Mouse (Mus musculus) cerebellum, postnatal 10 days (tissue): ENCODE measurements around the gene Serpinb6c.
"Not testable (repeated sequence)": the region's sequence is repeated elsewhere in the genome, so short reads cannot be mapped to it uniquely, and the experiment has no call there.

Experiments
- DNase-seq, 2 experiments: peaks; one replicate each; pipeline ENCODE4 v3.0.0; 2021; ENCODE audit warnings: mixed read lengths in 2 of 2

The Serpinb6c gene

DNA sequence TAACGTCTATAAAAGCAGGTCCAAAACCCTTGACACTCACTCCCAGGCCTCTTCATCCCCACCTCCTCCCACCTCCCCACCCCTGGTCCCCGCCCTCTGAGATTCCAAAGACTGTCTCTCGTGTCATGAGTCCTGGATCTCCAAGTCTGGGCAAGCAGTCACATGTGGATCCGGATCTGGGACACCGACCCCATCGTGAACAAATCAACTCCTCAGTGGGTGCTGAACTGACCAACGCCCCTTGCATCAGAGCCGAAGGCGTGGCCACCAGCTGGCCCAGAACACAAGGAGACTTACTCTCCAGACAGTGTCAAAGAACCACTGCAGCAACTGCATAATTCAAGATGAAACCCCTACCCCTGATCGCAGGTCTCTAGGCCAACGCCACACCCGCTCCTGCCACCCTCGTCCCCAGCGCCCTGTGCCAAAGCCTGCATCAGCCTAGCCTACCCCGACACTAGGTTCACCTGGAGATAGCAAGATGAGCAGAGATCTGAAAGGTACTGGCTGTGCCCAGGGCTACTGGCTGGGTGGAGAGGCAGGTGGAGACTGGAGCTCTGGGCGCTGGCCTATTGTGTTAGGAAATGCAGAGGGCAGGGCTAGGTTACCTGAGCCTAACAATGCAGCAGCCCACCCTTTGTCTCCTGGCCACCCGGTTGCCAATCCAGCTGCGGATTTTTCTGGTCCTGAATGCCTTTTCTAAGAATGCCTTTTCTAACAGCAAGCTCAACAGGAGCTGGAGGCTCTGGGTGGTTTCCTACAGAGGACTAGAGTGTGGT is at the start of gene Serpinb6c:
Gene Serpinb6c, minus strand, starts transcription at position 533 of the 779 bp plus-strand sequence.
- no peak for DNase-seq

DNA sequence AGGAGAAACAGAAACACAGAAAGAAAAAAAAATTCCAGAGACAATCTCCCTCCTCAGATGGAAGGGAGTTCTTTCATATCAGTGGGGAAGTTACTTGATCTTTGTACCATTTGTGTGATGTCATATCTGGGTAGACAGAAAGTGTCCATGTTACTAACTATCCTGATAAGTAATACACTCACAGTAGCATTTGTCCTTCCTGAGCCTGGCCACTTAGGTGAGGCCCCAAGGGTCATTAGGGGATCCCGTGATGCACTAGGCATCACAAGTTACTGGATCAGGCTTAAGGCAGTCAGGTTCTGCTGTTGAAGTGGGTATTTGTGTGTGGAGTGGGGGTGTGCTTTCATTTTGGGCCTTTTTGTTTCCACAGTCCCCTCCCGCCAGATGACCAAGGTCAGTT is 47.4 kb upstream of the Serpinb6c start:
- DNase-seq: no peak

DNA sequence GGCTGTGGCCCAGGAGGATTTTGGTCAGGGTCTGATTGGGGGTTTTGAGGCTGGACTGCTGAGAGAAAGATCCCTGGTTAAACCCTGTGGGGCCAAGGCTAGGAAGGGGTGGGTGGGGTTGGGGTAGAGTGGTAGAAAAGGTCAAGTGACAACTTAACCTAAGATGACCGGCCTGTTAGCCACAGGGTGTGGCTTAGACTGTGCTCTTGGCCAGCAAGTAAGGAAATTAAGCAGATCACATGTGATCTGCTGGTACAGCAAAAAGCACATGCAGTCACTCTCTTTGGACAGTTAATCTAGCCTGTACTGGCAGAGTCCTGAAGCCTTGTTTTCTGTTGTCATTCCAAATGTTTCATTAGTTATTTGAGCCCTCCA is 46.6 kb upstream of the Serpinb6c start:
- DNase-seq: no peak

DNA sequence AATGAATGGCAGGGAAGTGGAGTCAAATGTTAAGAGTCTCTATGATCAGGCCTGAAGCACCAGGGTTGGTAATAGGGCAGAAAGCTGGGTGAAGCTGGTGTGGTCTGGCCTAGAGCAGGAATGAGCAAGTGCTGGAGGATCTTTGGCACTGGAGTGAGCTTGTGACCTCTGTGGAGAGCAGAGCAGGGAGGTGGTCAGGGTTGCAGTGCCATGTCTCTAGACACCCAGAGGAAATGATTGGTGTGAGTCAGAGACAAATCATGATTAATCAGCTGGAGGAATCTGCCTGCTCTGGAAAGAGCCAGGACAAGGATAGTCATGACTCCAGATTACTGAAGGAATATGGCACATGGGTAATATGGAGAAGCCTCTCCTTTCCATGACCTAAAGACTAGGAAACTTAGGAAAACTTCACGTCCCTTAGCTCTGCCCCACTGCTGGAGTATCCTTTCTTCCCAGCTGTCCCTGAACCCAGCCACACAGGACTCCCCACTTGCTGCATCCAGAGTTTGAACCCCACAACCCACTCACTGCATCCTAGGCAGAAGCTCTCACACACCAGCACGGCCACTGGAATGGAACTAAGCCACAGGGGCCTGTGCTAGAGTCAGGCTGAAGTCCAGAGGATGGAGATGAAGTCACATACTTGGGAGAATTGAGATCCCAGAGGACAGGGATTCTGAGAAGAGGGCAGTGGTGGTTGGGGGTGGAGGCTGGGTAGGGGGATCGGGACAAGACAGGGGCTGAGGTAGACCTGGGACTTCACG is 46.0 kb upstream of the Serpinb6c start:
- DNase-seq: no peak

DNA sequence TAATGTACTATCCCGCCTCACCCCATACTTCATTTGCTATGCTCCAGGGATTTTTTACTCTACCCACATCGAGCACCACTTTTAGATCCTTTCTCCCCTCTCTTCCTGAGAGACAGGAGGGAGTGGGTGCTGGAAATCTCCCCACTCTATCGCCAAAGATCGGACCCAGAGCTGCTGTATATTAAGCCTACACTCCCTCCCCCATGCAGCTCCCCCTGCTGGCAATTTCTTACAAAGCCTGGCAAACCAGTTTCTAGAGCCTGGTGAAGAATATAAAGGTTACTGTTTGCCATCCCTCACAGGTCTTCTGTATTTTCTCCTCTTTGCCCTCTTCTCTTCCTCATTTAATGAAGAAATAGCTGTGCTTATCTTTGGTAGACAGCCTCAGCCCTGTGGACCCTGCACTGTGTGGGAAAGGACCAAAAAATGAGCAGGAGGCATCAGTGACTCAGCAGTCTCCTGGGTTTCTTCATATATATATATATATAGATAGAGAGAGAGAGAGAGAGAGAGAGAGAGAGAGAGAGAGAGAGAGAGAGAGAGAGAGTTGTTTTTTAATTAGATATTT is 36.8 kb upstream of the Serpinb6c start:
- peak; percentile 47 to 51 for DNase-seq

DNA sequence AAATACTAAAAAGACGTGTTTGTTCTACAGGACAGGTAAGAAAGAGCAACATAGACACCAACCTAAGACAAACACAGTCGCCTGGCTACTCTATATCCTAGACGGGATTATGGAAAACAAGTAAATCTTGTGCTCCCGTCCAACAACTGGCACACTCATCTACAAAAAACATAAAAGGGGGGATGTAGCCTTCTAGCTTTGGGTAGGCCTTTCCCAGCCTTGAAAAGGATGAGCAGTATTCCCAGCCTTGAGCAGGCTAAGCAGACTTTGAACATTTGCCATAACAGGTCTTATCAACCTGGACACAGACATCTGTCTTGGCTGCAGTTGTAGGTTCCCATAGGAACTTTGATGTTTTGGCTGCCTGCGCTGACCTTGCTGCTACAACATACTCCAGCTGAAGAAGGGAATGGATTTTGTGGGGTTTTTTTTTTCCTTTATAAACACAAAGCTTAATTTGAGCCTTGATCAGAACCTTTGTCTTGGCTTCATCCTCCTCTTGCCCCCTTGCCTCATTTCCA is 35.8 kb upstream of the Serpinb6c start:
- DNase-seq: no peak

DNA sequence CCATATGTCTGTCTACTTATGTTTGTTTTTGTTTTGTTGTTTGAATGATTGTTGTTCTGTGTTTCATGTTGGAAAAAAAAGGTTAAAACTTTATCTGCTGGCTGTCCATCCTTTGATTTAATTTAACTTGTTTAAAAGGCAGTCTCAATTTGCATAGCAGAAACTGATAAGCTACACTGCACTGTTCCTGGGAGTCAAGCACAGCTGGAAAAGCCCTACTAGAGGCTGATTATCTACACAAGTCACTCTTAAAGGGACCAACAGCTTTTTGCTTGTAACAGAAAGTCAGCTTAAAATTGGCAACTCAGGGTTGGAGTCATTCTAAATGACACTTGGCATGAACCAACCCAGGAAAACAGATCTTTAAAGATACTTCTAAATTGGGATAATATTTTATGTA is 32.1 kb upstream of the Serpinb6c start:
- DNase-seq: not testable (repeated sequence)

DNA sequence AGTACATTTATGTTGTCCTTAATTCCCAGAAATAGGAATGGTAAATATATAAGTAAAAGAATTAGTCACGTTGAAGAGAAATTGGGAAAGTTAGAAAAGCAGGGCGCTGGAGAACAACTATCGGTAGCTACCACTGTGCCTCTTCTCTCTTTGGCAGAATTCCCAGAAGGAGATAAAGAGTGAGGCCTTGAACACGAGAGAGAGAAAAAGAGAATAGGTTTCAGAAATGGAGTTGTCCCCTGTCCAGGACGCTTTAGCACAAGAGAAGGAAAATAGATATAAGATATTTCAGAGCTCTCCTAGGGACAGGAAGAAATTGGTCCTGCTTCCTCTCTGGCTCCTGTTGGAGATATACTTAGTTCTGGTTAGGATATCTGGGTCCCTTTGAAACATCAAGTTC is 31.6 kb upstream of the Serpinb6c start:
- DNase-seq: no peak

DNA sequence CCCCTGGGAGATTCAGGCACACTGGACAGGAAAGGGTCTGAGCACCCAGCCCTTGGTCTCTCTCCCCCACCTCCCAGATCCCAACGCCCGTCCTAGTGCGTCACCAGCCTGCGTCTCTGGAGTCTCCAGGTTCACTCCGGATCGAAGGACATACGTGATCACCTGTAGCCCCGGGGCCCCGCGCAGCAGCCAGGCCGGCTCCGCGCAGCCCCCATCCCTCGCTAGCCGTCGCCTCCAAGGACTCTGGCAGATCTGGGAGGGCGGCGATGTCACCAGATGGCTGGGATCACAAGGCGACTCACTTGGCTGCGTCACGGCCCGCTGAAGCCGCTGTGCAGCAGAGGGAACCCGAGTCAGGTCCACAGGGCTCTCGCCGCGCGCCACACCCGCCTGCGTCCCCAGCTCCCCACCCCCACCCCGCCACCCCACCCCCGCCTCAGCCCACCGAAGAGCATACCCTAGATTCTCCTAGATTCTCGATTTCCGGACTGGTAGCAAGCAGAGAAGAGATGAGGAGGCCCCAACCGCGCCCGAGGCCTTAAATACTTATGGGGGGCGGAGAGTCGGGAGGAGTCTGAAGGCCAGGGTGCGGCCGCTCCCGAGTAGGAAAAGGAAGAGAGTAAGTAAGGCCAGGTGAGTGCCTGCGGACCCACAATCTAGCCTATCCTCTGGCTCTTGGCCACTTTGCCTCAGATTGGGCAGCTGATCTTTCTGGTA is 30.1 kb upstream of the Serpinb6c start:
- peak; percentile 74 to 81 for DNase-seq

DNA sequence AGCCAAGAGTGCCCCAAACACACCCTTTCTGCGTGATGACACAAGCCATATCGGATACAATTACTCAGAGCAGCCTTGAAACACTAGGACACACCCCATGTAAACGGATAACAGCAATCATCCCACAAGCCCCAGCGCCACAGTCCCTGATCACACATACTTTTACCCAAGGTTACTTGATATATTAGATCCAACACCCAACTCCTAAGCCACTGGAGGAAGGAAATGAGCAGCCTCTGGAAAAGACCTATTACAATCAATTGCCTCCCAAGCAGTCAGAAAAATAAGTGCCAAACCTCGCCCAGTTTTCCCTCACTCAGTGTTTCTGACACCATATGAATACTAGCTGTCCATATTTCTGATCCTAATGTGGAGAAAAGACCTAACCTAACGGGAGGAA is 29.2 kb upstream of the Serpinb6c start:
- no peak for DNase-seq

DNA sequence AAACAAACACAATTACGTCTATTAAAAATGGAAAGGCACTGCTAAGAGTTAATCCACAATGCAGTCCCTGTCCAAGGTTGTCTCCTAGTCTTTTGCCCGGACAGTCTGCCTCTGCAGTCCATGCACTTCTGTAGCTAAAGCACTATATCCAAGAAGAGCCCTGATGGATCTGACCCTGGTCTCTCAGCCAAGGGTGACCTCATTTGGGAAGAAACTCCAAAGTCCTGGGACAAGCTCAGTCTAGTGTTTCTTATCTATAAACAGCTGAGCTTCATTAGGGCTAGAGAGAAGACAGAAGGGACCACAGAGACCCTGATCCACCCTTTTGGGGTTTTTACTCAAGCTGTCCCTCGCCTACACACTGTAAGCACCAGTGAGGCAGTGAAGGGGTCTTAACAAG is 25.4 kb upstream of the Serpinb6c start:
- no peak for DNase-seq

DNA sequence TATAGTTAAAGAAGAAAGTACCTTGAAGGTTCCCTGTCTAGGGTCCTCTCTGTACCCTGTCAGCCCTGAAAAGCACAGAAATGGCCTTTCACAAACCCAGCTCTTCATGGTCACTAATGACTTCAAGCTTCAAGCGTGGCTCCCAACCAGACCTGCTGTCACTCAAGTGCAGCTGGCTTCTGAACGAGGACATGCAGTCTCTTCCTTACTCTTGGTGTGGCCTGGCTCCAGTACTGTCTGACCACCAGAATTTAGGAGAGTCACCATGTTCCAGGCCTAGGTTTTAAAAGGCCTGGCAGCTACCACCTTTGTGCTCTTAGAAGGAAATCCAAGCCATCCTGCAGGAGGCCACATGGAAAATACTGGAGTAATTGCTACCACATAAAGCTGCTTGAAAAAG is 24.8 kb upstream of the Serpinb6c start:
- DNase-seq: no peak

DNA sequence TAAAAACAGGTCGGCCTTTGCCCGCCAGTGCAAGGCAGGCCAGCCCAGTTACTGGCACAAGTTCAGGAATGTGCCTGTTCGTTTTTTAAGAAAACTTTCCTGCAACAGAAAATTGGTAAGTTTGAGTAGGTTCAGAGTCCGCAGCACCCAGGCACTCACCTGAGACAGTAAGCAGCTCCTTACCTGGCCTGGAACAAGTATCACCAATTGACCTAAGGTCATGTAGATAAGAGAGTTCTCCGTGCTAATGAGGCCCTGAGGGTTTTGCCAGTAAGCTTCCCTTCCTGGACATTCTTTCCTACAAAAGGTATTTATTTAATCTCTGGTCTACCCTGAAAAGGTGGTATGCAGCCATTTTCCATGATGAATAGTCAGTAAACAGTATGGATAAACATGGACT is 16.2 kb upstream of the Serpinb6c start:
- DNase-seq: no peak

DNA sequence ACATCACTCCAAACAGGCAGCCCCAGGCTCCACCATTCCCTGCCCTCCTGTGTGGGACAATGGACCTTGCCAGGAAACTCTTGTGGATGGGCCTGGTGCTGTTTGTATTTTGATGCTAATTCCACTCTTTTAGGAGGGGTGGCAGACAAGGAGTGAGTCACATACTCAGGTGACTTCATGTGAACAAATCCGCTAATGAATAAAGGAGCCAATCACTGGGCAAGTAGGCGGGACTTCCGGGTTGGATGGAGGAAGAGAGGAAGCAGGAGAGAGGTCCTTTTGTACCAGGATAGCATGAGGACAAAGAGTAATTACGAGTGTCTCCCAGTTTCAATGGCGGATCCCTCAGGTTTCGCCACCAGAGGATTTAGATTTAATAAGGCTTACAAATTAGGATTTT is 15.5 kb upstream of the Serpinb6c start:
- no peak for DNase-seq

DNA sequence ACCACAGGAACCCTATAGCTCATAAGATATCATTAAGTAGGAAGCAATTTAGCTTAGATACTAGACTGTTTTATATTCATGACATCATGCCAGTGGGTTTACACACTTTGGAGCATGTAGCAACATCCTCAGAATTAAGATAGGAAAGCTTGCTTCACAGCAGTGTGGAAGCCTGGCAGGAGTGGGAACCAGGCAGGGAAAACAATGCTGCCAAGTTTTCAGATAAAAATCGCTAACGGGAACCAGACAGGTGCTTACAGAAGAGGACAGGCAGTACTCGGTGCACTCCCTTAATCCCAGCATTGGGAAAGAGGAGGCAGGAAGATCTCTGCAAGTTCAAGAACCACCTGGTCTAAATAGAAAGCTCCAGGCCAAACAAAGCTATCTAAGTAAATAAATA is 1.3 kb upstream of the Serpinb6c start:
- DNase-seq: no peak

DNA sequence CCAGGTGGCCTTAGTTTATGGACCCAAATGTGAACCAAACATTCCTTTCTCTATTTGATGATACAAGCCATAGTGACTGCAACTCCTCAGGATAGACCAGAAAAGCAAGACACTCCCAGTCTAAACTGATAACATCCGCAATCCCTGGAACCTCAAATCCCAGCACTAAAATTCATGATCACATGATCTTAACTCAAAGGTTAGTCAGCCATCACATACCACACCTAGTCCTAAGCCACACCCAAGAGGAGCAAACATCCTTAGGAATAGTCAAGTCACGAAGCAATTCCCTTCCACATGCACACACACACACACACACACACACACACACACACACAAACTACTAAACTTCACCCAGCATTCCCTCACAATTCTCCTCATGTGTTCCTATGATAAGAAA is 2.2 kb downstream of the Serpinb6c start:
- no peak for DNase-seq

DNA sequence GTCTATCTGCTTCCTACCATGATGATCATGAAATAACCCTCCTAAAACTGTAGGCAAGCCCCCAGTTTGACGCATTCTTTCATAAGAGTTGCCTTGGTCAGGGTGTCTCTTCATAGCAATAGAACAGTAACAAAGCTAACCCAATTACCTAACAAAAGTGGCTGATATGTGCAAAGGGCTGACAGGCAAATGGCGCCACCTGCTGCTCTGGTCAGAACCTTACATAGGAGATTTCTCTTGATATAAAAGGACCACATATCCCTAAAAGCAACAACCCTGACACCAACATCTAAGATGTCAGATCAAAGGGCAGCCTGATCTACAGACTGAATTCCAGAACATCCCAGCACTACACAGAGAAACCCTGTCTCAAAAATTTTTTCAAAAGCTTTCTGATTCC is 11.3 kb downstream of the Serpinb6c start:
- peak; percentile 67 to 69 for DNase-seq

DNA sequence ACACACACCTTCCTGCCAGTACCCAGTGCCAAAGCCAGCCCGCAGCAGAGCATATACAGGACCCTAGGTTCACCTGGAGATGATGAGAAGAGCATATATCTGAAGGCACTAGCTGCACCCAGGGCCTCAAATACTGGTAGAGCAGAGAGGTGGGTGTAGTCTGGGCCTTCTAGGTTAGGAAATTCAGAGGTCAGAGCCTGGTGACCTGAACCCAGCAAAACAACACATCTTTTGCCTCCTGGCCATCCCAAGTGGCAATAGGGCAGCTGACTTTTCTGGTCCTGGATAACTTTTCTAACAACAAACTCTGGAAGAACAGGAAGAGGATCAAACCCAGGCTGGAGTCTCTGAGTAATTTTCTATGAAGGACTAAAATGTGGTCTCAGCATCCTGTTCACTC is 62.2 kb downstream of the Serpinb6c start, which contains the start of gene Serpinb6e:
Gene Serpinb6e, minus strand, starts transcription at position 101 of the 400 bp plus-strand sequence.
- no peak for DNase-seq

DNA sequence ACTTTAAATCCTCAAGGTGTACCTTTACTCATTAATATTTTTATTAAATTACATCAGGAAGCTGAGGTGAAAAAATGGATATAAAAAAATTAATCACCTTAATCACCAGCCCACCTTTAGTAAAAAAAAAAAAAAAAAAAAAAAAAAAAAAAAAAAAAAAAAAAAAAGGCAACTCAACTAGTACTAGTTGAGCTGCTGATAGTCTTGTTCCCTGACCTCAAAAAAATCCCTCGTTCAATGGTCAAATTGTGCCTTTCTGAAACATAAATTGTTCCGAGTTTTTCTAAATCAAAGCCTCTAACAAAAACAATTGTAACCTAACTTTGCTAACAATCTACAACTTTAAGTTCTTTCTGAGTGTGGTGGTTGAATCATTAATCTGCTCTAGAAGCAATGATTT is 74.8 kb downstream of the Serpinb6c start:
- no peak for DNase-seq
